Mouse (Mus musculus) small intestine, adult 2 months (tissue): ENCODE results near the gene Rln3.

Experiments used
- CTCF ChIP-seq: fragments of 200-500 bp; IDR thresholded peaks from 2 replicates; pipeline ENCODE4 v1.5.1; 2012; ENCODE audit warnings: low read depth, mild to moderate bottlenecking, control low read depth, inconsistent platforms, low read length, moderate library complexity, mixed read lengths; ENCODE audit not compliant: insufficient replicate concordance, insufficient read length; ENCODE audit errors: extremely low read depth
- POLR2A ChIP-seq: fragments of 200-500 bp; IDR thresholded peaks from 2 replicates; pipeline ENCODE4 v1.6.1; 2012; ENCODE audit warnings: low read depth, mild to moderate bottlenecking, control low read depth, inconsistent platforms, low read length, moderate library complexity

GRCm38 (mm10) chr8:84084341-84085115 lies 39.7 kb upstream of the Rln3 start:
- TF ChIP-seq CTCF = no peak
- no peak for TF ChIP-seq POLR2A
